Mouse (Mus musculus) layer of hippocampus, adult 2 months (tissue): Measurements from ENCODE around the gene H2-Ob. TPM values are rescaled to one million over a fixed set of nuclear protein-coding genes. Genes with fewer than 3 reads are reported as not detected.
"Not testable (repeated sequence)": the region's sequence is repeated elsewhere in the genome, so short reads cannot be mapped to it uniquely, and the experiment has no call there.

Experiments
- DNase-seq, 2 experiments: peaks; one replicate each; pipeline ENCODE4 v3.0.0; 2022; ENCODE audit warnings: low spot score in 2 of 2
- H3K27ac ChIP-seq: fragments of 200-600 bp; 2 replicates; pipeline ENCODE4 v1.8.1; 2022
- H3K4me3 ChIP-seq: fragments of 200-600 bp; 2 replicates; pipeline ENCODE4 v1.8.1; 2022; ENCODE audit warnings: mild to moderate bottlenecking
- CTCF ChIP-seq: fragments of 200-600 bp; conservative IDR thresholded peaks from 2 replicates; pipeline ENCODE4 v1.8.1; 2022; ENCODE audit warnings: antibody characterized with exemption, mild to moderate bottlenecking, moderate library complexity
- total RNA-seq, 2 experiments: library from RNA; stranded (reverse); gene quantifications; 2 replicates each; pipeline ENCODE4 v1.2.3; 2021

Gene H2-Ob
- total RNA-seq, 2 experiments from 2014 or later, result 0.17 TPM; not detected in 1

DNA sequence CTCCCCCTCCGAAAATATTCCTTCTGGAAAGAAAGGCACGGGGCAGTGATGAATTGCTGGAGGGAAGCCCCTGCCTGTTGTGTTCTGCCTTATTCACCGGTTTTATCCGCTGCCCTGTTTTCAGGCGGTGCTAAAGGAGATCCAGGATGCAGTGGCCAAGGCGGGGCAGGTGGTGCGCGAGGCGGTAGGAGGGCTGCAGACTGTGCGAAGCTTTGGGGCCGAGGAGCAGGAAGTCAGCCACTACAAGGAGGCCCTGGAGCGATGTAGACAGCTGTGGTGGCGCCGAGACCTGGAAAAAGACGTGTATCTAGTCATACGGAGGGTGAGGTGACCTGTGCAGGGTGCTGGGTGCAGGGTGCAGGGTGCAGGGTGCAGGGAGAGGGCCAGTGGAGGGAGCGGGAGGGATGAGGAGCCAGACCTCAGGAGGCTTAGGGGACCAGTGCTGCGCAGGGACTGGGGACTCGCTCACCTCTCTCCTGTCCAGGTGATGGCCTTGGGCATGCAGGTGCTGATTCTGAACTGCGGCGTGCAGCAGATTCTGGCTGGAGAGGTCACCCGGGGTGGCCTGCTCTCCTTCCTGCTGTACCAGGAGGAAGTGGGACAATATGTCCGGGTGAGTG is 26.8 kb upstream of the H2-Ob start:
- no peak for TF ChIP-seq CTCF
- H3K27ac ChIP-seq, result no peak overlapping the region
- H3K4me3 ChIP-seq, result no peak overlapping the region
- DNase-seq, result no peak

- Histone ChIP-seq H3K4me3 (no peak overlapping the region), H3K27ac (no peak overlapping the region)
- no peak for TF ChIP-seq CTCF
- no peak for DNase-seq
Observed at GRCm38 (mm10) chr17:34213936-34214335, 24.8 kb upstream of the H2-Ob start.

- no peak for DNase-seq
- no peak overlapping the region for H3K4me3 ChIP-seq
- no peak overlapping the region for H3K27ac ChIP-seq
- TF ChIP-seq CTCF, result no peak
Observed at GRCm38 (mm10) chr17:34215176-34215575, 23.5 kb upstream of the H2-Ob start.

- no peak for DNase-seq
- H3K27ac ChIP-seq, result no peak overlapping the region
- no peak for TF ChIP-seq CTCF
- H3K4me3 ChIP-seq, result no peak overlapping the region
Observed at GRCm38 (mm10) chr17:34217216-34217928, 21.3 kb upstream of the H2-Ob start.

- Histone ChIP-seq H3K27ac (no peak overlapping the region), H3K4me3 (no peak overlapping the region)
- DNase-seq, result no peak
- TF ChIP-seq CTCF, result no peak
Observed at GRCm38 (mm10) chr17:34217986-34218385, 20.7 kb upstream of the H2-Ob start.

- no peak for DNase-seq
- Histone ChIP-seq H3K4me3 (no peak overlapping the region), H3K27ac (peak overlapping the region; percentile 55; the same call in 1 of the 2 replicates)
- TF ChIP-seq CTCF, result no peak
Observed at GRCm38 (mm10) chr17:34218675-34219074, 20.0 kb upstream of the H2-Ob start.

DNA sequence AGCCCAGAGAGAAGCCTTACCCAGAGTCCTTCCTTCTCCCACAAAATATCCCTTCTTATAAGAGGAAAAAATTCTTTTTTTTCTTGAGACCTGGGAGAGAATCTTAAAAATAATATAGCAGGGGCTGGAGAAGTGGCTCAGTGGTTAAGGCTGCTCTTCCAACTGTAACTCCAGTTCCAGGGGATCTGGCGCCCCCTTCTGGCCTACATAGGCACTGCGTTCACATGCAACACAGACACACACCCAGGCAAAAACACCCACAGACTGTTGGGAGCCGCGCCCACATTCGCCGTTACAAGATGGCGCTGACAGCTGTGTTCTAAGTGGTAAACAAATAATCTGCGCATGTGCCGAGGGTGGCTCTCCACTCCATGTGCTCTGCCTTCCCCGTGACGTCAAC is 19.6 kb upstream of the H2-Ob start:
- peak; percentile 71 for TF ChIP-seq CTCF
- peak overlapping the region; percentile 55; the same call in 1 of the 2 replicates for H3K27ac ChIP-seq
- H3K4me3 ChIP-seq, DNase-seq: not testable (repeated sequence)

DNA sequence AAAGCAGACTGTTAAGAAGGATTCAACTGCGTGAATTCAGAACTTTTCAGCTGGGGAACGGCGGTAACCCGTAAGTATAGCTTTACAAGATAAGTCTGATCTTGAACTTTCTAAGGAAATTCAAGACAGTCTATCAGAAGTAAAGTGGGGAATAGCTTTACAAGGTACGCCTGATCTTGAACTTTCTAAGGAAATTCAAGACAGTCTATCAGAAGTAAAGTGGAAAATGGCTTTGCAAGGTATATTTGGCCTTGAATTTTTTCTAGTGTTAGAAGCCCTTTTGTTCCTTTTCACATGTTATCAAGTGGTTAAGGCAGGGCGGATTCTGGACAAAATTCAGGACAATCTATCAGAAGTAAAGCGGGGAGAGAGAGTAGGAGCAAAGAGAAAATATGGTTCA is 18.9 kb upstream of the H2-Ob start:
- peak; percentile 47 to 59 for DNase-seq
- not testable (repeated sequence) for H3K4me3 ChIP-seq, H3K27ac ChIP-seq

- not testable (repeated sequence) for H3K4me3 ChIP-seq, H3K27ac ChIP-seq, DNase-seq
Observed at GRCm38 (mm10) chr17:34220401-34220800, 18.3 kb upstream of the H2-Ob start.

DNA sequence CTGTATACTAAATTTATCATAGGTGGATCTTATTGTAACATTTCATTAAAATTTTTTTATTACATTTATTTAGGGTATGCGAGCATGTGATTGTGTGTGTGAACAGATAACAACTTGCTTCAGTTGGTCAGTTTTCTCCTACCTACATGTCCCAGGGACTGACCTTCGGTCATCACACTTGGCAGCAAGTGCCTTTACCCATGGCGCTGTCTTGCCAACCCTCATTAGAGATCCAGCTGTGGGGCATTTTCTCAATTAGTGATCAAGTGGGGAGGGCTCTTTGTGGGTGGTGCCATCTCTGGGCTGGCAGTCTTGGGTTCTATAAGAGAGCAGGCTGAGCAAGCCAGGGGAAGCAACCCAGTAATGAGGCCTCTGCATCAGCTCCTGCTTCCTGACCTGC is 13.9 kb upstream of the H2-Ob start:
- no peak for TF ChIP-seq CTCF
- no peak for DNase-seq
- Histone ChIP-seq H3K27ac (no peak overlapping the region), H3K4me3 (no peak overlapping the region)

DNA sequence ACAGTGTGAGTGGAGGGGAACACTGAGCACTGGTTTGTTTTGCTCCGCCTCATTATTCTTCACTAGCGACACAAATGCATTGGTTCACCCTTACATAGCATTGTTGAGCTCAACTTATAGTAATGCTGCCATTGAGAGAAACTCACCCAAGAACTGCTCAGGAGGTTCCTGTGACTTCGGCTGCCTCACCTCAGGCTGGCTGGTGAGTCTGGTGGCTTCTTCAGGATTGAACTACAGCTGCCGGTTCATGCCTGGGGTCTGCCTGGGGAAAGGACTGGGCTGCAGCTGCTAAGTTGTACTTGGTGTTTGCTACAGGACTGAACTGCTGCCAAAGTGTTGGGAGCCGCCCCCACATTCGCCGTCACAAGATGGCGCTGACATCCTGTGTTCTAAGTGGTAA is 13.3 kb upstream of the H2-Ob start:
- DNase-seq, result no peak
- H3K27ac ChIP-seq, result no peak overlapping the region
- no peak overlapping the region for H3K4me3 ChIP-seq
- no peak for TF ChIP-seq CTCF

- not testable (repeated sequence) for DNase-seq, H3K4me3 ChIP-seq, H3K27ac ChIP-seq
Observed at GRCm38 (mm10) chr17:34225911-34226310, 12.8 kb upstream of the H2-Ob start.

DNA sequence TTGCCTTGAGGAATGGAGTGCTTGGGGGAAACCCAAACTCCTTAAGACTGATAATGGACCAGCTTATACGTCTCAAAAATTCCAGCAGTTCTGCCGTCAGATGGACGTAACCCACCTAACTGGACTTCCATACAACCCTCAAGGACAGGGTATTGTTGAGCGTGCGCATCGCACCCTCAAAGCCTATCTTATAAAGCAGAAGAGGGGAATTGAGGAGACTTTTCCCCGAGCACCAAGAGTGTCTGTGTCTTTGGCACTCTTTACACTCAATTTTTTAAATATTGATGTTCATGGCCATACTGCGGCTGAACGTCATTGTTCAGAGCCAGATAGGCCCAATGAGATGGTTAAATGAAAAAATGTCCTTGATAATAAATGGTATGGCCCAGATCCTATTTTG is 7.7 kb upstream of the H2-Ob start:
- not testable (repeated sequence) for DNase-seq, H3K4me3 ChIP-seq, H3K27ac ChIP-seq

DNA sequence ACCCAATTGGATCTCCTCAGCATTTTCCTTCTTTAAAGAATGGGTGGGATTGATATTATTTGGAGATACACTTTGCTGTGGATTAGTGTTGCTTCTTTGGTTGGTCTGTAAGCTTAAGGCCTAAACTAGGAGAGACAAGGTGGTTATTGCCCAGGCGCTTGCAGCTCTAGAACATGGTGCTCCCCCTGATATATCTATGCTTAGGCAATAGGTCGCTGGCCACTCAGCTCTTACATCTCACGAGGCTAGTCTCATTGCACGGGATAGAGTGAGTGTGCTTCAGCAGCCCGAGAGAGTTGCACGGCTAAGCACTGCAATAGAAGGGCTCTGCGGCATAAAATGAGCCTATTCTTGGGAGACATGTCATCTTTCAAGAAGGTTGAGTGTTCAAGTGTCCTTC is 6.7 kb upstream of the H2-Ob start:
- H3K4me3 ChIP-seq, H3K27ac ChIP-seq, DNase-seq: not testable (repeated sequence)
